Mouse (Mus musculus): ENCODE results near the gene Plekhg5.
"Not testable (repeated sequence)": the region's sequence is repeated elsewhere in the genome, so short reads cannot be mapped to it uniquely, and the experiment has no call there.

Gene Plekhg5

GRCm38 (mm10) chr4:152072121-152072601 is at the start of gene Plekhg5:
TSS of gene Plekhg5 (plus strand) at chr4:152072498.
- in situ Hi-C loops (cut with MseI, MboI): no loop called here

GRCm38 (mm10) chr4:152022506-152022905 is 49.8 kb upstream of the Plekhg5 start:
- in situ Hi-C loops (cut with MseI, MboI): no loop called here

- in situ Hi-C loops (cut with MseI, MboI): no loop called here
Measured at GRCm38 (mm10) chr4:152024525-152024924, 47.8 kb upstream of the Plekhg5 start.

GRCm38 (mm10) chr4:152026751-152027508 is 45.4 kb upstream of the Plekhg5 start:
- in situ Hi-C loops (cut with MseI, MboI): no loop called here

- in situ Hi-C loops (cut with MseI, MboI): no loop called here
Measured at GRCm38 (mm10) chr4:152027524-152027923, 44.8 kb upstream of the Plekhg5 start, which contains the start of gene Zbtb48. TSS of gene Zbtb48 (minus strand) at chr4:152027671.

- in situ Hi-C loops (cut with MseI, MboI): no loop called here
Measured at GRCm38 (mm10) chr4:152028456-152028855, 43.8 kb upstream of the Plekhg5 start.

GRCm38 (mm10) chr4:152029087-152029486 is 43.2 kb upstream of the Plekhg5 start:
- in situ Hi-C loops (cut with MseI, MboI): no loop called here

GRCm38 (mm10) chr4:152029997-152030396 is 42.3 kb upstream of the Plekhg5 start:
- in situ Hi-C loops (cut with MseI, MboI): no loop called here

- in situ Hi-C loops (cut with MseI, MboI): no loop called here
Measured at GRCm38 (mm10) chr4:152032922-152033321, 39.4 kb upstream of the Plekhg5 start.

GRCm38 (mm10) chr4:152036464-152036863 is 35.8 kb upstream of the Plekhg5 start:
- in situ Hi-C loops (cut with MseI, MboI): not testable (repeated sequence)

- in situ Hi-C loops (cut with MseI, MboI): no loop called here
Measured at GRCm38 (mm10) chr4:152038225-152038984, 33.9 kb upstream of the Plekhg5 start, which contains the start of gene Tas1r1. TSS of gene Tas1r1 (minus strand) at chr4:152038568.

GRCm38 (mm10) chr4:152038985-152039830 is 33.1 kb upstream of the Plekhg5 start, which contains the start of gene Nol9:
TSS of gene Nol9 (plus strand) at chr4:152039321.
- in situ Hi-C loops (cut with MseI, MboI): no loop called here

- in situ Hi-C loops (cut with MseI, MboI): no loop called here
Measured at GRCm38 (mm10) chr4:152039831-152040310, 32.4 kb upstream of the Plekhg5 start.

GRCm38 (mm10) chr4:152041924-152042641 is 30.2 kb upstream of the Plekhg5 start:
- in situ Hi-C loops (cut with MseI, MboI): no loop called here

GRCm38 (mm10) chr4:152043171-152043570 is 29.1 kb upstream of the Plekhg5 start:
- in situ Hi-C loops (cut with MseI, MboI): no loop called here

GRCm38 (mm10) chr4:152044609-152045008 is 27.7 kb upstream of the Plekhg5 start:
- in situ Hi-C loops (cut with MseI, MboI): no loop called here

GRCm38 (mm10) chr4:152062390-152063110 is 9.7 kb upstream of the Plekhg5 start:
- in situ Hi-C loops (cut with MseI, MboI): no loop called here

- in situ Hi-C loops (cut with MseI, MboI): no loop called here
Measured at GRCm38 (mm10) chr4:152067280-152067679, 5.0 kb upstream of the Plekhg5 start.

- in situ Hi-C loops (cut with MseI, MboI): no loop called here
Measured at GRCm38 (mm10) chr4:152068166-152068724, 4.1 kb upstream of the Plekhg5 start.

- in situ Hi-C loops (cut with MseI, MboI): no loop called here
Measured at GRCm38 (mm10) chr4:152069245-152069644, 3.1 kb upstream of the Plekhg5 start.
